Mouse (Mus musculus) testis, adult 2 months (tissue): ENCODE results near the gene Rab7. TPM values are rescaled to one million over a fixed set of nuclear protein-coding genes. Genes with fewer than 3 reads are reported as not detected.
"Not testable (repeated sequence)": the region's sequence is repeated elsewhere in the genome, so short reads cannot be mapped to it uniquely, and the experiment has no call there.

Experiments
- H3K27ac ChIP-seq: fragments of 200-500 bp; 2 replicates; pipeline ENCODE4 v1.5.1; 2012; ENCODE audit warnings: low read depth, low read length; ENCODE audit not compliant: control insufficient read depth, insufficient read depth
- H3K27me3 ChIP-seq: fragments of 200-500 bp; 2 replicates; pipeline ENCODE4 v1.6.1; 2012; ENCODE audit warnings: mild to moderate bottlenecking, low read length, moderate library complexity; ENCODE audit not compliant: control insufficient read depth, insufficient read depth
- H3K36me3 ChIP-seq: fragments of 200-500 bp; 2 replicates; pipeline ENCODE4 v1.6.1; 2012; ENCODE audit warnings: mild to moderate bottlenecking, low read length; ENCODE audit not compliant: control insufficient read depth, insufficient read depth
- H3K4me1 ChIP-seq: fragments of 200-500 bp; 2 replicates; pipeline ENCODE4 v1.6.1; 2012; ENCODE audit warnings: low read length; ENCODE audit not compliant: control insufficient read depth, insufficient read depth
- H3K4me3 ChIP-seq: fragments of 200-500 bp; 2 replicates; pipeline ENCODE4 v1.5.1; 2012; ENCODE audit warnings: low read depth, mild to moderate bottlenecking, low read length, moderate library complexity, mixed read lengths; ENCODE audit not compliant: control insufficient read depth
- CTCF ChIP-seq: fragments of 200-500 bp; IDR thresholded peaks from 2 replicates; pipeline ENCODE4 v1.5.1; 2012; ENCODE audit warnings: low read depth, mild to moderate bottlenecking, inconsistent platforms, low read length, moderate library complexity; ENCODE audit not compliant: control insufficient read depth, insufficient read depth, insufficient replicate concordance
- POLR2A ChIP-seq: fragments of 200-500 bp; IDR thresholded peaks from 2 replicates; pipeline ENCODE4 v1.6.1; 2012; ENCODE audit warnings: low read depth, mild to moderate bottlenecking, inconsistent platforms, low read length, moderate library complexity; ENCODE audit not compliant: control insufficient read depth
- polyA plus RNA-seq: library from polyadenylated mRNA; depleted of rRNA; stranded (reverse); fragments of >200 nt; gene quantifications from 2 replicates; pipeline ENCODE4 v1.2.3, GENCODE M21; 2012

Rab7 gene
- polyA plus RNA-seq, 1 experiment: 51.5 TPM

DNA sequence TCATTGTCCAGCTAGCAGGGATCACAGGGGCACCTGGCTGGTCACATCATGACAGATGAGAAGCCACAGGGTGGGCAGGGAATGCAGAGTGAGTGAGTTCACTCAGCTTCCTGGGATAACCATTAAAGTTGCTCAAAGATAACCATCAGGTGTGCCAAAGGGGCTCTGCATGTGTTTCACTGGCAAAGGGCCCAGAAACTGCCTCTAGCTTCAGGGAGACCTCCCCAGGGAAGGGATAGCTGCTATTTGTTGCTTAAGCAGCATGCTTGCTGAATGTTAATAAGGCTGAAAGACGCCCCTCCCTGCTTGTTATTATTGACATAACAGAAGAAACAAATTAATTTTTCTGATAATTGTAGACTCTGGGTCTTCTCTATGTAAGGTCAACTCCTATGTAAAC, 53.2 kb downstream of the Rab7 start:
- Histone ChIP-seq H3K4me1 (peaks cover 31% of the 10 kb centered on the region), H3K27ac (peak overlapping the region; percentile 76)
- TF ChIP-seq CTCF (no peak), POLR2A (no peak)

DNA sequence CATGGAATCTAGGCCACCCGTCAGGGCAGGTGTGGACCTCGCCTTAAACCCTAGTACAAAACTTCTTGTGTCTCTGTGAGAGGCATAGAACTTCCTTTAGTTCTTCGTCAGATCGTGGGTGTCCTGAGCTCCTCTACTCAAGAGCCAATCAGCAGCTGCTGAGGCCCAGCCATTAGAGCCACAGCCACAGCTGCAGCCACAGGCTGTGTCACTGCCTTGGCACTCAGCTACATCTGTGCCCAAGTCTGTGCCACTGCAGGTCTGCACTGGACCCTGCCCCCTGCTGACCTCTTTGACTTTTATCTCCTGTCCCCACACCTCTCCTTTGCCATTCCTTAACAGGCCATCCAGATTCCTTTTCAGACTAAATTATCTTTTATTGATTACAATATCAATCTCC, 53.9 kb downstream of the Rab7 start:
- Histone ChIP-seq H3K4me3 (peak overlapping the region; percentile 29; the same call in 1 of the 2 replicates), H3K27me3 (no peaks in the 10 kb centered on the region), H3K4me1 (peaks cover 28% of the 10 kb centered on the region), H3K36me3 (peaks cover 3% of the 10 kb centered on the region; the same call in 1 of the 2 replicates), H3K27ac (peak overlapping the region; percentile 73)
- TF ChIP-seq CTCF (no peak), POLR2A (peak; percentile 29; the same call in 1 of the 2 replicates)

More for the DNA sequence above, 53.2 kb downstream of the Rab7 start:
- peak overlapping the region; percentile 52 for H3K4me3 ChIP-seq
- no peaks in the 10 kb centered on the region for H3K27me3 ChIP-seq
- H3K36me3 ChIP-seq: peaks cover 5% of the 10 kb centered on the region; the same call in 1 of the 2 replicates

DNA sequence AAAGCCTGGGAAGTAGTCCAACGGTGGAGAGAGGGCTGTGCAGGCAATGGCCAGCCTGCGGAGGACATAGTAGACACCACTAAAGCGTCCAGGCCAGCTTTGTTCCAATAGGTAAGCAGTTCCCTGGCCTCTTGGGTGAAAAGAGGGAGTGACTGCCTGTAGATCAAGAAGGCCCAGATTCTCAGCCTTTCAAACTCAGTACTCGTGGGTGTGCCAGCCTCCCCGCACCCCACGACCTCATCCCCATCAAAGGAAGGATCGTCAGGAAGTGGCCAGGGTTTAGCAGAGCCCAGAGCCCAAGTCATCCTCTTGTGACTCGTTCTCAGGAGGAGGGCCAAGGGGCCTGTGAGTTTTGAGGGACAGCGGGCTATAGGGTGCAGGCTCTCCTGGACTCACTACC, 62.6 kb downstream of the Rab7 start:
- H3K4me3 ChIP-seq: peak overlapping the region; percentile 83
- H3K36me3 ChIP-seq: peaks cover 1% of the 10 kb centered on the region; the same call in 1 of the 2 replicates
- peaks cover 15% of the 10 kb centered on the region for H3K4me1 ChIP-seq
- TF ChIP-seq POLR2A: no peak
- no peak for TF ChIP-seq CTCF
- H3K27me3 ChIP-seq: no peaks in the 10 kb centered on the region
- H3K27ac ChIP-seq: peak overlapping the region; percentile 73

DNA sequence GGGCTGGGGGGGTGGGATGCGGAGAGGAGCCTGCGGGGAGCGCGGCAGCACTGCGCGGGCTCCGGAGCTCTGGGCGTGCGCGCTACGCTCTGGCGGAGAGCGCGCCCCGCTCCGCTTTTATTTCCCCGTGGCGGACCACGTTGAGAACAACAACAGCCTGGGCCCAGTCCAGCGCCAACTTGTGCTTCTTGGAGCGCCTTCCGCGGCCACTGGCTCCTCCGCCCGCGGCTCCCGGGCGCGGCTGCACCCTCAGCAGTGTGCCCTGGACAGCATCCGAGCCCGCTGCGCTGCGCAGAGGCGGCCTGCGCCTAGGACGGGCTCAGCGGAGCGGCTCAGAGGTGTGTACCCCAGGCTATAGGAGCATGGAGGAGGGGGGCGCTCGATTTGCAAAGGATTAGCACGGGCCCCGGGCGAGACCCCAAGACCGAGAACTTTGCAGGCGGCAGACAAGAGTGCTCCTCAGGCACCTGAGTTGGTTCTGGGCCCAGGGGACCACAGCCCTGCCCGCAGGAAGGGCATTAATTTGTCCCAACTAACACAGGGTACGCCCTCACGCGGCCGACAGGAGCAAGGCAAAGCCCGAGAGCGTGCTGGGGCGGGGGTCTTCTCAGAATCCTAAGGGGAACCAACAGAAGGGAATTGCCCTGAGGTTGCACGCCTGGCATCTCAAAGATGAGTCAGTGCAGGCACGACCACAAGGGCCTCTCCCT, 63.4 kb downstream of the Rab7 start, which contains the start of gene H1fx:
Gene H1fx, minus strand, starts transcription at position 91 of the 710 bp plus-strand sequence.
- Histone ChIP-seq H3K27me3 (no peaks in the 10 kb centered on the region), H3K27ac (peak within 1 kb of the TSS; percentile 93), H3K4me1 (peaks cover 15% of the 10 kb centered on the region), H3K4me3 (peak within 1 kb of the TSS; percentile 87), H3K36me3 (peaks cover 1% of the 10 kb centered on the region; the same call in 1 of the 2 replicates)
- TF ChIP-seq CTCF: peak; percentile 16; the same call in 1 of the 2 replicates
- TF ChIP-seq POLR2A: peak; percentile 78

DNA sequence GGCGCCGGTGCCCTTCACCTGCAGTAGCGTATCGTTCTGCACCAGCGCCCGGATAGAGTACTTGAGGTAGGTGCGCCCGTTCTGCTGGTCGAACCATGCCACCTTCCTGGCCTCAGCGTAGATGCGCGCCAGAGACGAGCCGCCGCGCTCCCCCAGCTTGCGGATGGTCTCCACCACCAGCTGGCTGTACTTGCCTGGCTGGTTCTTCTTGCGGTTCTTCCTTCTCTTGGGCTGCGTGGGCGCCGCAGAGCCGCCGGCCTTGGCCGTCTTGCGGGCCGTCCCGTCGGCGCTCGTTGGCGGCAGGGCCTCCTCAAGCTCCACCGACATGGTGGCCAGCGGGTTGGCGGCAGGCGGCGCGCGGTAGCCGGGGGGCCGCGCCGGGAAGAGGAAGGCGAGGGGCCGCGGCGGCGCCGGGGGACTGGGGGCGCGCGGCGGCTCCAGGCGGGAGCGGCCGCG, 64.0 kb downstream of the Rab7 start:
- Histone ChIP-seq H3K27ac (peak overlapping the region; percentile 93), H3K27me3 (no peaks in the 10 kb centered on the region), H3K4me3 (peak overlapping the region; percentile 87), H3K36me3 (peaks cover 1% of the 10 kb centered on the region; the same call in 1 of the 2 replicates), H3K4me1 (peaks cover 15% of the 10 kb centered on the region)
- 0 out of 2 replicates have a peak, but pooled peaks have one; percentile 7 for TF ChIP-seq CTCF
- peak; percentile 67 for TF ChIP-seq POLR2A

DNA sequence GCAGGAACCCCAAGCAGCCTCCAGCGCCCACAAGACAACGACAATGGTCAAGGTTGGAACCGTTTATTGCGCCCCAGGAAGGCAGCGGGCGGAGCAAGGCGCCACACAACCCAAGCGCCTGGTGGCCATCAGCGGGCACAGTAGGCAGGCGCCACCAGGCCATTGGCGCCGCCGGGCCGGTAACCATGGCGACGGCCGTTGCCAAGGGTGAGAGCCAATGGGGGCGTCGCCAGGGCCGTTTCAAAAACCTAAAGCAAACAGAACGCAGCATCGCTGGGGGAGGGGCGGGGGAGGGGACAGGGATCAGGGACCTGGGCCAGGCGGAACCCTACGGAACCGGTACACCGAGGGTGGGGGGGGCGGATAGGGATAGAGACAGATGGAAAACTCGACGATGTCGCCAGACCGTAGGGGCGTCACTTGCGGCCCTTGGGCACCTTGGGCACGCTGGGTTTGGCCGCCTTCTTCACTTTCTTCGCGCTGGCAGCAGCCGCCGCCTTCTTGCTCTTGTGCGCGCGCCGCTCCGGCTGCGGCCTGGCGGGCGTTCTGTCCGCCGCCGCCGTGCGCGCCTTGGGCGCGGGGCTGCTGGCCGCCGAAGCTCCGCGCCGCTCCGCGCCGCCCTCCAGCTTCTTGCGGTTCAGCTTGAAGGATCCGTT, 64.6 kb downstream of the Rab7 start:
- Histone ChIP-seq H3K4me3 (peak overlapping the region; percentile 87), H3K4me1 (peaks cover 15% of the 10 kb centered on the region), H3K27me3 (no peaks in the 10 kb centered on the region), H3K36me3 (peaks cover 1% of the 10 kb centered on the region; the same call in 1 of the 2 replicates), H3K27ac (peak overlapping the region; percentile 95)
- TF ChIP-seq POLR2A (no peak; the same call in 1 of the 2 replicates), CTCF (no peak)

DNA sequence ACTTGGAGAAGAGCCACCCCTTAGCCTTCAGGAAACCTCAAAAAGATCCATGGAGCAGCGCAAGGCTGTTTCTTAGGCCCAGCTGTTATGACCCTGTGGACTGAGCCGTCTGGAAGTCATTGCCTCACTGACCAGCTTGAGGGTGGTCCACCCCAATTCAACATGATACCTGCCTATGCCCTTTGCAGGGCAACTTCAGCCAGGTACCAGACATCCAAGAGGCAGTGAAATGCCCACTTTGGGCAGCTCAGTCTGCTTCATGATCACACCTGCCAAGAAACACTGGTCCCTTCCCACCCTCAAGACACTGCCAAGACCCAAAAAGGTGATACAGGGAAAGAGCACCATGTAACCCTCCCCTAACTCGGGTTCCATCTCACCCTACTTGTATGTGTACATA, 65.3 kb downstream of the Rab7 start:
- H3K4me1 ChIP-seq: peaks cover 15% of the 10 kb centered on the region
- TF ChIP-seq CTCF (no peak), POLR2A (peak; percentile 66)
- peak overlapping the region; percentile 95 for H3K27ac ChIP-seq

DNA sequence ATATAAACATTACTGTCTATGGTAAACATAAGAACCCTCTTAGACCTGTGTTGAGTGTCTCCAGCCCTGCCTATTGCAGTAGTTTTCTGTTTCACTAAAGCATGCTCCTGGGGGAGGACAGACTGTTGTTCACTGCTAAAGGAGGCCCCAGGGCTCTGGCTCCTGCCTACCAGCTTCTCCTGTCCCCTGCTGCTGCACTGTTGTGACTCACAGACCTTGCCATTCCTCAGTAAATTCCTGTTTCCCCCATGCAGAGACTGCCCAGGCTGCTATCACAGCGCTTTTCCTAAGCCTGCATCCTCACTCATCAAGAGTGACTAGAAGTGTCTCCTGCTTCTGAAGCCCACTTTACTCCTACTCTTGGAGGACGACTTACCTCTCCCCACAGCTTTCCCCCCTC, 75.0 kb downstream of the Rab7 start:
- no peaks in the 10 kb centered on the region for H3K36me3 ChIP-seq
- no peaks in the 10 kb centered on the region for H3K27me3 ChIP-seq
- H3K4me1 ChIP-seq: no peaks in the 10 kb centered on the region
- no peak overlapping the region for H3K4me3 ChIP-seq
- TF ChIP-seq POLR2A (no peak), CTCF (no peak)
- H3K27ac ChIP-seq: no peak overlapping the region

More for the DNA sequence above, 65.3 kb downstream of the Rab7 start:
- peak overlapping the region; percentile 87 for H3K4me3 ChIP-seq
- no peaks in the 10 kb centered on the region for H3K27me3 ChIP-seq
- H3K36me3 ChIP-seq: peaks cover 1% of the 10 kb centered on the region; the same call in 1 of the 2 replicates

DNA sequence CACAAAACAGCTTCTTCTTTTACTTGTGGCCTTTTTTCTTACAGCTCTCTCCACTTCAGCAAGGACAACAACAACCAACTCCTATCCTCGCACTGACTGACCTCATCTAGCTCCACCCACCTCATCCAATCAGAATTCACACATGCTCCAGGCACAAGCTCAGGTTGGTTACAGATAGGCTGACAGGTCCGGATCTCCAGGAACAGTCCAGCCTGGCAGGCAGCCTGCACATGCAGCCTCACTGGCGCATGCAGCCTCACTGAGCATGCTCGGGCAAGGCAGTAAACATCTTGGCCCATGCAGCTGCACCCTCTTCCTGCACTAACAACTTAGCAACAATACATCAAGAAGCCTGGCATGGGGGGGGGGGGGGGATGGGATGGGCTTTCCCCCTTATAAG, 82.6 kb downstream of the Rab7 start:
- H3K27ac ChIP-seq, H3K4me1 ChIP-seq, H3K4me3 ChIP-seq, H3K27me3 ChIP-seq, H3K36me3 ChIP-seq: not testable (repeated sequence)
